10 mouse cellular contexts compared by ENCODE assay signal in genomic region chr1:36914455-36915199, GRCm38 (mm10). TPM values are rescaled to one million over a fixed set of nuclear protein-coding genes. Genes with fewer than 3 reads are reported as not detected.
DNase-seq lines count a peak whose midpoint lies in the region; ATAC-seq and TF ChIP-seq lines count a peak whose summit lies in the region.
"Had no signal": no experiment of that assay in that cellular context is flagged by ENCODE, and none has a peak within 500 bp of the region (broad histone marks: within the 10 kb centered on the region; RNA-seq: fewer than 3 reads in every experiment).

No protein-coding gene starts in this region.

- ATAC-seq in embryonic facial prominence, embryonic 15.5 days (ENCODE audit: insufficient number of reproducible peaks, low FRiP score, low TSS enrichment, low read depth): no peak
- no peak for ATAC-seq in cerebellum, adult (ENCODE audit: insufficient number of reproducible peaks, low FRiP score, low TSS enrichment)
- ATAC-seq: hindbrain, postnatal 0 days had no signal

- no peaks in the 10 kb centered on the region for H3K27me3 ChIP-seq in embryonic facial prominence, embryonic 15.5 days
- H3K27me3 ChIP-seq: megakaryocyte, embryonic 14.5 days had no signal

- peaks cover 9 to 15% of the 10 kb centered on the region in 2 experiments for H3K4me1 ChIP-seq in ES-E14 (ENCODE audit: control insufficient read depth in 2 of 2, insufficient read depth in 2 of 2, low read length in 2 of 2, poor library complexity in 1 of 2)
- peaks cover 24% of the 10 kb centered on the region for H3K4me1 ChIP-seq in embryonic facial prominence, embryonic 15.5 days

- 0 out of 2 replicates have a peak overlapping the region, but pooled peaks have one; percentile 16 for H3K9ac ChIP-seq in ES-E14 (ENCODE audit: insufficient read depth, low read depth, low read length, poor library complexity, severe bottlenecking)
- no peak overlapping the region for H3K9ac ChIP-seq in embryonic facial prominence, embryonic 15.5 days

- H3K4me2 ChIP-seq in embryonic facial prominence, embryonic 15.5 days (replicated peaks): no peak overlapping the region

- peaks cover 2% of the 10 kb centered on the region; the same call in 1 of the 2 replicates for H3K36me3 ChIP-seq in ES-E14 (ENCODE audit: control insufficient read depth, insufficient read depth, low read length, poor library complexity, severe bottlenecking)
- no peaks in the 10 kb centered on the region for H3K36me3 ChIP-seq in embryonic facial prominence, embryonic 15.5 days

- H3K4me3 ChIP-seq in ES-E14 (ENCODE audit: insufficient read depth in 1 of 2, low read depth in 1 of 2, low read length in 2 of 2, poor library complexity in 1 of 2, severe bottlenecking in 1 of 2): no peak overlapping the region
- H3K4me3 ChIP-seq in embryonic facial prominence, embryonic 15.5 days (replicated peaks): no peak overlapping the region
- H3K4me3 ChIP-seq: megakaryocyte, embryonic 14.5 days had no signal

- no peaks in the 10 kb centered on the region for H3K9me3 ChIP-seq in ES-E14 (ENCODE audit: control insufficient read depth, insufficient read depth, low read depth, low read length)
- no peaks in the 10 kb centered on the region for H3K9me3 ChIP-seq in embryonic facial prominence, embryonic 15.5 days (replicated peaks)
- H3K9me3 ChIP-seq: megakaryocyte, embryonic 14.5 days had no signal

- in situ Hi-C loops in ES-E14 (cut with MboI; ENCODE audit: low sequenced_read_pairs in 2 of 2, unreplicated experiment in 2 of 2): no loop called here

- intact Hi-C loops in left cerebral cortex, postnatal 36 days (cut with DNase I): no loop called here

- peak; percentile 43 for DNase-seq in gastrocnemius, adult 18-20 months (ENCODE audit: low spot score)
- no peak for DNase-seq in gastrocnemius, adult 8-10 months (ENCODE audit: low spot score in 2 of 2)
- no peak for DNase-seq in ES-E14 (ENCODE audit: low read depth, low spot score)
- DNase-seq in kidney, postnatal 25 days: peak; percentile 57 to 75
- no peak for DNase-seq in left cerebral cortex, postnatal 36 days (ENCODE audit: low spot score in 2 of 2)
- no peak for DNase-seq in spleen, postnatal 14 days (ENCODE audit: low spot score in 2 of 2)

- 19% methylated on average over 7 of the region's 7 CpGs for WGBS in embryonic facial prominence, embryonic 15.5 days

- no peak overlapping the region for H3K27ac ChIP-seq in ES-E14 (ENCODE audit: insufficient read depth, low read depth, low read length, poor library complexity, severe bottlenecking)
- H3K27ac ChIP-seq in embryonic facial prominence, embryonic 15.5 days (replicated peaks): peak overlapping the region; percentile 49; the same call in 1 of the 2 replicates
- H3K27ac ChIP-seq: hindbrain, postnatal 0 days had no signal

TF ChIP-seq in ES-E14, 5 proteins besides CTCF, POLR2A, EP300 and RAD21:
- TF ChIP-seq MAFK (IDR thresholded peaks at IDR 0.05; ENCODE audit: insufficient read depth, low read depth, low read length) (no peak), CHD2 (IDR thresholded peaks at IDR 0.05; ENCODE audit: low read depth, low read length) (no peak), HCFC1 (IDR thresholded peaks at IDR 0.05; ENCODE audit: borderline replicate concordance, insufficient read depth, low read length) (no peak), ZC3H11A (IDR thresholded peaks at IDR 0.05; ENCODE audit: borderline replicate concordance, low read depth, low read length) (no peak), ZNF384 (IDR thresholded peaks at IDR 0.05; ENCODE audit: low read depth, low read length) (no peak)

RNA-seq across cellular contexts. Expression of gene Tmem131, which starts 28.8 kb away (rescaled TPM):
- 10 to 100 TPM; 29.1 to 32.1 TPM for total RNA-seq in gastrocnemius, adult 18-20 months (2021)
- 10 to 100 TPM; 22.6 to 28.6 (median 27.4) TPM for total RNA-seq in gastrocnemius, adult 8-10 months (2022)
- total RNA-seq in ES-E14 (2012; rRNA removed): 73.1 and 98.4 TPM in 2 replicates
- polyA plus RNA-seq in embryonic facial prominence, embryonic 15.5 days (2015; fragmentation: Nextera tagmentation; extraction: Ambion mirVana): 14.7 and 15.1 TPM in 2 replicates
- 10 to 100 TPM; 49.7 to 65.2 TPM for total RNA-seq in left cerebral cortex, postnatal 36 days (2021)

Comparison
In these comparisons a context has a peak if more than half of its experiments do, and no peak if none do; other contexts are left out.
1. DNase-seq: peak in gastrocnemius, adult 18-20 months (single experiment) and kidney, postnatal 25 days (2 of 2); none in gastrocnemius, adult 8-10 months (0 of 2), ES-E14 (single experiment), left cerebral cortex, postnatal 36 days (0 of 2) and spleen, postnatal 14 days (0 of 2).